Mouse (Mus musculus) megakaryocyte, embryonic 14.5 days (primary cell): ENCODE results near the gene Rabep2.

Experiments
- FLI1 ChIP-seq: IDR thresholded peaks from 2 replicates; pipeline ENCODE4 v1.6.1; 2012; ENCODE audit warnings: low read length, inconsistent platforms, mixed read lengths
- GATA1 ChIP-seq: IDR thresholded peaks from 3 replicates; pipeline ENCODE4 v1.6.1; 2012; ENCODE audit warnings: mixed read lengths, low read length, inconsistent platforms, borderline replicate concordance

DNA sequence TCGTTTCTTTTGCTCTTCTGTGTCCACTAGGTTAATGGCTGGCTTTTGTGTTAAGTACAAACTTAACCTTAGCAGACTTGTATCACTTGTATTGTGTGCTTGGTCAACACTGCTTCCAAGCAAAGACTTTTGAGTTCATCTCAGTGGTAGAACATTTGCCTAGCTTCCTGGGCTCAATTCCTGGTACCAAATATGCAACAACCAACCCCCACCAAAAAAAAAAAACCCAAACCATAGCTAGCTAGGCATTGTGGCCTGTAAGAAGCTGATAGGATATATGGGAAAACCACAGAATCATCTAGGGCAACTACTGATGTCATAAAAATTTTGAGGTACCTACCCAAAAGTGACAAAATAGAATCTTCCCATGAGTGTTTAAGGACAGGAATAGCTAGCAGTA, 62.4 kb downstream of the Rabep2 start:
- TF ChIP-seq GATA1 (no peak), FLI1 (no peak)
